Mouse (Mus musculus): Measurements from ENCODE around the gene Grb2. TPM values are rescaled to one million over a fixed set of nuclear protein-coding genes. Genes with fewer than 3 reads are reported as not detected.
"Not testable (repeated sequence)": the region's sequence is repeated elsewhere in the genome, so short reads cannot be mapped to it uniquely, and the experiment has no call there.

The Grb2 gene
- polyA plus RNA-seq, 1 experiment from 2014 or later = 92.0 TPM

GRCm38 (mm10) chr11:115654128-115654527 lies 54.3 kb downstream of the Grb2 start:
- 68% methylated on average over 2 of the region's 2 CpGs for WGBS
- H3K9ac ChIP-seq = no peak overlapping the region
- H3K27ac ChIP-seq = no peak overlapping the region
- H3K4me3 ChIP-seq (replicated peaks) = no peak overlapping the region
- no peaks in the 10 kb centered on the region for H3K9me3 ChIP-seq (replicated peaks)
- peaks cover 51% of the 10 kb centered on the region for H3K36me3 ChIP-seq
- no peak for ATAC-seq (replicated peaks; ENCODE audit: low FRiP score)
- 0 out of 2 replicates have a peak, but pooled peaks cover 3% of the 10 kb centered on the region for H3K4me1 ChIP-seq
- H3K27me3 ChIP-seq = no peaks in the 10 kb centered on the region
- H3K4me2 ChIP-seq = no peak overlapping the region

DNA sequence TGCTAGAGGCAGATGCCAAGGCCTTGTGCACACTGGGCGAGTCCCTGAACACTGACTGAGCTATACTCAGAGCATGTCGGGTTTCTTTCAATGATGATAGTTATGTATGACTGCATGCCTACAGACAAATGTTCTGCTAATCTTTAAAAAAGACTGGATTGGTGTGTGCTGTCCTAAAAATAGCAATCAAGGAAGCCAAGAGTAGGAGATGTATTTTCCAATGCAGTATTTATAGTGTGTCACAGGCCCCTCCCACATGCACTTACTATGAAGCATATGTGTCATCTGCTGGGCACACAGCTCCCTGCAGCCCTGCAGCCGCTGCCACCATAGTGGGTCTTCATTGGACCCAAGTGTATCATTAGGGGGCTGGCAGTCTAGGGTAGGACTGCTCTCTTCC lies 55.2 kb downstream of the Grb2 start:
- H3K27ac ChIP-seq = no peak overlapping the region
- WGBS = 85% methylated on average over 3 of the region's 3 CpGs
- no peak for ATAC-seq (replicated peaks; ENCODE audit: low FRiP score)

DNA sequence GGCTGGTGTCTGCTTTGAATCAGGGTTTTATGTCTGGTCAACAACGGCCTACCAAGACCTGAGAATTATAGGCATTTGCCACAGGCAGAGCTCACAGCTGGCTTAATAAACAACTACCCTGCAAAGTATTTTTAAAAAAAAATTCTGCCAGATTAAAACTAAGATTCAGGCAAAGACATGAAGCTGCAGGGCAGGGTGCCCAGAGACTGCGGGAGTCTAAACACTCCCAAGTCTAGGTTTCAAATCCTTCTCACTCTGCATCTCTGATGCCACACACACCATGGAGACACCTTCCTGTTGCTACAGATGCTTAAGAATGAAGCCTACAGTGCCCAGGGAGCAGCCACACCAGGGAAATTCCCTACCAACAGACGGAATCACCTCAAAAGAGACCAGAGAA lies 56.7 kb downstream of the Grb2 start:
- H3K4me2 ChIP-seq = no peak overlapping the region
- no peaks in the 10 kb centered on the region for H3K27me3 ChIP-seq
- no peaks in the 10 kb centered on the region for H3K9me3 ChIP-seq (replicated peaks)
- no peak for ATAC-seq (replicated peaks; ENCODE audit: low FRiP score)
- WGBS = 89% methylated on average over 3 of the region's 3 CpGs
- H3K36me3 ChIP-seq = peaks cover 71% of the 10 kb centered on the region
- H3K4me3 ChIP-seq (replicated peaks) = no peak overlapping the region
- H3K9ac ChIP-seq = no peak overlapping the region
- H3K4me1 ChIP-seq = 0 out of 2 replicates have a peak, but pooled peaks cover 3% of the 10 kb centered on the region
- no peak overlapping the region for H3K27ac ChIP-seq

More for the DNA sequence above, 55.2 kb downstream of the Grb2 start:
- no peaks in the 10 kb centered on the region for H3K9me3 ChIP-seq (replicated peaks)
- no peaks in the 10 kb centered on the region for H3K27me3 ChIP-seq
- H3K4me1 ChIP-seq = 0 out of 2 replicates have a peak, but pooled peaks cover 3% of the 10 kb centered on the region
- H3K9ac ChIP-seq = no peak overlapping the region
- no peak overlapping the region for H3K4me3 ChIP-seq (replicated peaks)
- H3K36me3 ChIP-seq = peaks cover 61% of the 10 kb centered on the region
- no peak overlapping the region for H3K4me2 ChIP-seq

DNA sequence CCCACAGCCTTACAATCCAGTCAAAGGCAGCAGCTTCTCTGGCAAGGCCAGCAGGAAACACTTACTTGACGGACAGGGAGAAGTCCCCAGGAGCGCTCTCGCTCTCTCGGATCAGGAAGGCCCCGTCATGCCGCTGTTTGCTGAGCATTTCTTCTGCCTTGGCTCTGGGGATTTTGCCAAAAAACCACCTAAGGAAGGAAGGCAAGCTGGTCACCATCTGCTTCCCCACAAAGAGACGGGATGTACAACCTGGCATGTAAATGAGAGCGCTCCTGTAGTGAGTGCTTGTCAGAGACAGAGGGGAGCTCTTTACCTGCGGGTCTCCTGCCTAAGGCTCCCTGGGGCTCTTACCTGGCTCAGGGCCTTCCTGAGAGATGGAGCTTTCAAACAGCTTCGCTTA lies 58.7 kb downstream of the Grb2 start:
- Histone ChIP-seq H3K9ac (no peak overlapping the region), H3K4me1 (peaks cover 8% of the 10 kb centered on the region; the same call in 1 of the 2 replicates), H3K36me3 (peaks cover 84% of the 10 kb centered on the region), H3K4me2 (no peak overlapping the region), H3K9me3 (replicated peaks) (no peaks in the 10 kb centered on the region), H3K27ac (0 out of 2 replicates have a peak overlapping the region, but pooled peaks have one; percentile 7), H3K4me3 (replicated peaks) (no peak overlapping the region), H3K27me3 (no peaks in the 10 kb centered on the region)
- ATAC-seq (replicated peaks; ENCODE audit: low FRiP score) = no peak
- WGBS = 72% methylated on average over 10 of the region's 10 CpGs

DNA sequence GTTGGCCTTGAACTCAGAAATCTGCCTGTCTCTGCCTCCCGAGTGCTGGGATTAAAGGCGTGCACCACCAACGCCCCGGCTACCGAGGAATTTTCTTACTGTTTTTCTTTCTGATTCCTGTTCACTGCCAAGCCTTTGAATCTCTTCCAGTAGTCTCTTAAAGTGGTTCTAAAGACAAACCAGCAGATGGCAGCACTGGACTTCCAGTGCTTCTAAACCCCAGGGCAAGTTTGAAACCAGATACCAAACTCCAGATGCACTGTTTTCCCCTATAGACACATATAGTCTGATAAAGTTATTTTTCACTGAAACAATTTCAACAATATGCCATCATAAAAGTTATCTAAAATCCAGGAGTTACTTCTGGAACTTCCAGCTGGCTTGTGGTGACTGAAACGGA lies 60.9 kb downstream of the Grb2 start:
- Histone ChIP-seq H3K27me3 (no peaks in the 10 kb centered on the region), H3K4me1 (peaks cover 5% of the 10 kb centered on the region; the same call in 1 of the 2 replicates), H3K27ac (no peak overlapping the region), H3K36me3 (peaks cover 80% of the 10 kb centered on the region), H3K4me3 (replicated peaks) (no peak overlapping the region), H3K4me2 (no peak overlapping the region), H3K9me3 (replicated peaks) (no peaks in the 10 kb centered on the region), H3K9ac (no peak overlapping the region)
- 49% methylated on average over 6 of the region's 6 CpGs for WGBS
- ATAC-seq (replicated peaks; ENCODE audit: low FRiP score) = no peak

DNA sequence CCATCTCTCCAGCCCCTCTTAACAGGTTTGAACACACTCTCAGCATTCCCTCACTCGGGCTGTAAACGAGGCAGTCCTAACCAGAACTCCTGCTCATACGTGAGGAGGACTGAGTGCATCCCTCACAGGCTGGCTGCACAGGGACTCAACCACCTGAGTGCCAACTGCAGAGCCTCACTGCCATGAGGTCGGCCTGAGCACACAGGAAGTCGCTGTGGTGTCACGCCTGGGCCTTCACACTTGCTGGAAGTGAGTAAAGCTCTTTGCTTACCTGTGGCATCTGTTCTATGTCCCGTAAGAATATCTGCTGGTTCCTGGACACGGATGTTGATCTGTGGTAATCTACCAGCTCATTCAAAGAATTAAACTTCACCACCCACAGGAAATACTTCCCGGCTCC lies 62.0 kb downstream of the Grb2 start:
- Histone ChIP-seq H3K9ac (no peak overlapping the region), H3K27ac (no peak overlapping the region), H3K4me1 (peaks cover 5% of the 10 kb centered on the region; the same call in 1 of the 2 replicates), H3K4me2 (no peak overlapping the region), H3K27me3 (no peaks in the 10 kb centered on the region), H3K4me3 (replicated peaks) (no peak overlapping the region), H3K36me3 (peaks cover 72% of the 10 kb centered on the region), H3K9me3 (replicated peaks) (no peaks in the 10 kb centered on the region)
- no peak for ATAC-seq (replicated peaks; ENCODE audit: low FRiP score)
- 93% methylated on average over 9 of the region's 9 CpGs for WGBS

- peaks cover 64% of the 10 kb centered on the region for H3K36me3 ChIP-seq
- not testable (repeated sequence) for ATAC-seq (replicated peaks; ENCODE audit: low FRiP score); H3K9me3 ChIP-seq (replicated peaks); H3K4me3 ChIP-seq (replicated peaks); H3K27me3 ChIP-seq; H3K27ac ChIP-seq; H3K9ac ChIP-seq; H3K4me2 ChIP-seq
- 50% methylated on average over 14 of the region's 14 CpGs for WGBS
- peaks cover 11% of the 10 kb centered on the region; the same call in 1 of the 2 replicates for H3K4me1 ChIP-seq
Measured at GRCm38 (mm10) chr11:115645498-115645897, 62.9 kb downstream of the Grb2 start.

GRCm38 (mm10) chr11:115644308-115644707 lies 64.1 kb downstream of the Grb2 start:
- Histone ChIP-seq H3K9me3 (replicated peaks) (no peaks in the 10 kb centered on the region), H3K27me3 (no peaks in the 10 kb centered on the region), H3K9ac (no peak overlapping the region), H3K36me3 (peaks cover 55% of the 10 kb centered on the region), H3K4me1 (peaks cover 17% of the 10 kb centered on the region), H3K4me2 (no peak overlapping the region), H3K4me3 (replicated peaks) (no peak overlapping the region), H3K27ac (no peak overlapping the region)
- 94% methylated on average over 13 of the region's 13 CpGs for WGBS
- ATAC-seq (replicated peaks; ENCODE audit: low FRiP score) = no peak

- H3K4me2 ChIP-seq = no peak overlapping the region
- 79% methylated on average over 10 of the region's 10 CpGs for WGBS
- no peak for ATAC-seq (replicated peaks; ENCODE audit: low FRiP score)
Measured at GRCm38 (mm10) chr11:115643265-115643664, 65.1 kb downstream of the Grb2 start.

GRCm38 (mm10) chr11:115642705-115643104 lies 65.7 kb downstream of the Grb2 start:
- H3K27me3 ChIP-seq = no peaks in the 10 kb centered on the region
- H3K9ac ChIP-seq = no peak overlapping the region
- no peaks in the 10 kb centered on the region for H3K9me3 ChIP-seq (replicated peaks)
- no peak overlapping the region for H3K4me3 ChIP-seq (replicated peaks)
- no peak overlapping the region for H3K27ac ChIP-seq
- WGBS = 91% methylated on average over 2 of the region's 2 CpGs
- peaks cover 39% of the 10 kb centered on the region for H3K36me3 ChIP-seq
- peaks cover 21% of the 10 kb centered on the region for H3K4me1 ChIP-seq
- no peak for ATAC-seq (replicated peaks; ENCODE audit: low FRiP score)
- H3K4me2 ChIP-seq = no peak overlapping the region

More at GRCm38 (mm10) chr11:115643265-115643664, 65.1 kb downstream of the Grb2 start:
- Histone ChIP-seq H3K4me1 (peaks cover 21% of the 10 kb centered on the region), H3K36me3 (peaks cover 45% of the 10 kb centered on the region), H3K9me3 (replicated peaks) (no peaks in the 10 kb centered on the region), H3K4me3 (replicated peaks) (no peak overlapping the region), H3K9ac (no peak overlapping the region), H3K27ac (no peak overlapping the region), H3K27me3 (no peaks in the 10 kb centered on the region)

GRCm38 (mm10) chr11:115641664-115642036 lies 66.7 kb downstream of the Grb2 start:
- 87% methylated on average over 4 of the region's 4 CpGs for WGBS
- Histone ChIP-seq H3K9ac (no peak overlapping the region), H3K27me3 (no peaks in the 10 kb centered on the region), H3K4me2 (no peak overlapping the region), H3K27ac (no peak overlapping the region), H3K4me1 (peaks cover 21% of the 10 kb centered on the region), H3K4me3 (replicated peaks) (no peak overlapping the region), H3K9me3 (replicated peaks) (no peaks in the 10 kb centered on the region), H3K36me3 (peaks cover 34% of the 10 kb centered on the region)
- no peak for ATAC-seq (replicated peaks; ENCODE audit: low FRiP score)

DNA sequence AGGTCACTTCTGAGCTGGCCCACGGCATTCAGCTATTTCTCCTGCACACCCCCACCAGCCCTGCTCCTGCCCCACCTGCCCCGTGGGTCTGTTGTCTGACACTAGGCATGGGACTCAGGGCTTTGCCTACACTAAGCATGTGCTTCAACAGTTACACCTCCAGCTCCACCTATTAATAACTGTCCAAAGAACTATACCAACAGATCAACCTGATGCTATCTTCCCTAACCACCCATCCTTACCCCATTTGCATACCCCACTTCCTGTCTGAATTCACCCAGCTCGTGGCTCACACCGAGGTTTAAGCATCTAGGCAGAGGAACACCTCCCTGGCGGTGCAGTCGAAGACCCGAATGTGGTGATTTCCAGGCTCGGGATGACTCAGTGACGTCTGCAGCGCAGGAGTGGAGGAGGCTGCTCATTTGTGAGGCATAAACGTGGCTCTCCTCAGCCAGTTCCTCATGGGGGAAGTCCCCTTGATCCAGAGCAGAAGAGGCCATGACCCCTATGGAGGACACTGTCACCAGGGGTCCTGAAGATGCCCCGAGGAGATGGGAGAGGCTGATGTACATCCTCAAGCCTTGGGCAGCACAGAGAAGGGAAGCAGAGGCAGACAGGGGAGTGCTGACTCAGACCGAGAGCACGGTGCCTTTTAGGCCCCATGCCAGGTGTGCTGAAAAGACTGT lies 67.3 kb downstream of the Grb2 start:
- Histone ChIP-seq H3K27me3 (no peaks in the 10 kb centered on the region), H3K4me1 (peaks cover 21% of the 10 kb centered on the region), H3K27ac (no peak overlapping the region), H3K36me3 (peaks cover 29% of the 10 kb centered on the region), H3K9me3 (replicated peaks) (no peaks in the 10 kb centered on the region), H3K4me3 (replicated peaks) (no peak overlapping the region), H3K4me2 (no peak overlapping the region), H3K9ac (no peak overlapping the region)
- no peak for ATAC-seq (replicated peaks; ENCODE audit: low FRiP score)
- 49% methylated on average over 14 of the region's 14 CpGs for WGBS
